Mouse (Mus musculus) MEL (cell line): ENCODE data around the gene Atxn7l3. TPM values are rescaled to one million over a fixed set of nuclear protein-coding genes. Genes with fewer than 3 reads are reported as not detected.

ENCODE experiments used
- DNase-seq: peaks from one replicate; pipeline ENCODE4 v3.0.0; 2011; ENCODE audit warnings: low read depth, low spot score
- H3K27ac ChIP-seq: 2 replicates; pipeline ENCODE4 v1.5.1; 2012; ENCODE audit warnings: low read depth, mild to moderate bottlenecking, control low read depth, low read length, moderate library complexity; ENCODE audit not compliant: control insufficient read depth
- H3K27me3 ChIP-seq, 2 experiments: fragments of 150-350 bp in 1 of 2; sonication (generic) in 1 of 2; 2 replicates each; pipeline ENCODE4 v1.6.1; 2012; ENCODE audit warnings: low read length in 2 of 2, mild to moderate bottlenecking in 2 of 2, improper control_type of control experiment in 1 of 2, moderate library complexity in 1 of 2; ENCODE audit not compliant: insufficient read depth in 2 of 2, control insufficient read depth in 1 of 2
- H3K36me3 ChIP-seq, 2 experiments: 2 replicates each; pipeline ENCODE4 v1.6.1; 2012 to 2014; ENCODE audit warnings: low read length in 2 of 2, improper control_type of control experiment in 1 of 2, inconsistent platforms in 1 of 2, mild to moderate bottlenecking in 1 of 2; ENCODE audit not compliant: insufficient read depth in 2 of 2, control insufficient read depth in 1 of 2
- H3K4me1 ChIP-seq, 2 experiments: fragments of 150-350 bp in 1 of 2; sonication (generic) in 1 of 2; 2 replicates each; pipeline ENCODE4 v1.6.1; 2012; ENCODE audit warnings: low read length in 2 of 2, improper control_type of control experiment in 1 of 2, mild to moderate bottlenecking in 1 of 2; ENCODE audit not compliant: insufficient read depth in 2 of 2, control insufficient read depth in 1 of 2
- H3K4me3 ChIP-seq, 2 experiments: fragments of 150-350 bp in 1 of 2; sonication (generic) in 1 of 2; 2 replicates each; pipeline ENCODE4 v1.5.1; 2012; ENCODE audit warnings: low read depth in 2 of 2, low read length in 2 of 2, mild to moderate bottlenecking in 2 of 2, moderate library complexity in 2 of 2, control low read depth in 1 of 2, improper control_type of control experiment in 1 of 2; ENCODE audit not compliant: control insufficient read depth in 1 of 2, insufficient read depth in 1 of 2
- H3K79me2 ChIP-seq: 2 replicates; pipeline ENCODE4 v1.6.1; 2012; ENCODE audit warnings: mild to moderate bottlenecking, low read length, moderate library complexity; ENCODE audit not compliant: control insufficient read depth, poor library complexity, insufficient read depth
- H3K9ac ChIP-seq: 2 replicates; pipeline ENCODE4 v1.6.1; 2012; ENCODE audit warnings: low read depth, mild to moderate bottlenecking, control low read depth, low read length, moderate library complexity; ENCODE audit not compliant: control insufficient read depth, poor library complexity, severe bottlenecking
- H3K9me3 ChIP-seq: fragments of 150-350 bp; sonication (generic); replicated peaks from 2 replicates; pipeline ENCODE4 v1.6.1; 2012; ENCODE audit warnings: mild to moderate bottlenecking, low read length, improper control_type of control experiment, moderate library complexity; ENCODE audit not compliant: insufficient read depth
- BHLHE40 ChIP-seq: IDR thresholded peaks from 2 replicates; pipeline ENCODE4 v1.6.1; 2012; ENCODE audit warnings: low read depth, mild to moderate bottlenecking, inconsistent platforms, low read length, improper control_type of control experiment, borderline replicate concordance
- CHD2 ChIP-seq: IDR thresholded peaks from 2 replicates; pipeline ENCODE4 v1.6.1; 2011; ENCODE audit warnings: low read length, improper control_type of control experiment
- CTCF ChIP-seq, 3 experiments: IDR thresholded peaks in 2 of 3; conservative IDR thresholded peaks in 1 of 3; 2 replicates each; pipeline ENCODE4 v1.5.1; 2011 to 2012; ENCODE audit warnings: low read length in 3 of 3, low read depth in 2 of 3, mild to moderate bottlenecking in 2 of 3, improper control_type of control experiment in 1 of 3, inconsistent platforms in 1 of 3, mixed read lengths in 1 of 3, moderate library complexity in 1 of 3; ENCODE audit not compliant: control insufficient read depth in 1 of 3, insufficient read depth in 1 of 3, poor library complexity in 1 of 3, severe bottlenecking in 1 of 3
- E2F4 ChIP-seq: IDR thresholded peaks from 2 replicates; pipeline ENCODE4 v1.6.1; 2011; ENCODE audit warnings: low read depth, low read length, improper control_type of control experiment, borderline replicate concordance
- GABPA ChIP-seq: IDR thresholded peaks from 2 replicates; pipeline ENCODE4 v1.6.1; 2012; ENCODE audit warnings: low read depth, mild to moderate bottlenecking, inconsistent platforms, low read length, improper control_type of control experiment, moderate library complexity
- GATA1 ChIP-seq: IDR thresholded peaks from 2 replicates; pipeline ENCODE4 v1.6.1; 2011; ENCODE audit warnings: low read depth, low read length, improper control_type of control experiment
- HCFC1 ChIP-seq: IDR thresholded peaks from 2 replicates; pipeline ENCODE4 v1.6.1; 2012; ENCODE audit warnings: low read depth, mild to moderate bottlenecking, inconsistent platforms, low read length, improper control_type of control experiment, moderate library complexity
- JUND ChIP-seq: IDR thresholded peaks from 2 replicates; pipeline ENCODE4 v1.6.1; 2011; ENCODE audit warnings: low read depth, mild to moderate bottlenecking, improper control_type of control experiment, low read length
- MAZ ChIP-seq: IDR thresholded peaks from 2 replicates; pipeline ENCODE4 v1.6.1; 2012; ENCODE audit warnings: low read depth, mild to moderate bottlenecking, inconsistent platforms, low read length, improper control_type of control experiment
- MEF2A ChIP-seq: IDR thresholded peaks from 2 replicates; pipeline ENCODE4 v1.6.1; 2014; ENCODE audit warnings: low read depth, mild to moderate bottlenecking, inconsistent platforms, low read length, improper control_type of control experiment; ENCODE audit not compliant: poor library complexity, insufficient replicate concordance, severe bottlenecking; ENCODE audit errors: extremely low read depth
- NELFE ChIP-seq: IDR thresholded peaks from 2 replicates; pipeline ENCODE4 v1.6.1; 2011; ENCODE audit warnings: low read depth, low read length, improper control_type of control experiment
- POLR2AphosphoS5 ChIP-seq: IDR thresholded peaks from 2 replicates; pipeline ENCODE4 v1.6.1; 2012; ENCODE audit warnings: low read depth, borderline replicate concordance, mild to moderate bottlenecking, inconsistent platforms, low read length, moderate library complexity, mixed read lengths
- RAD21 ChIP-seq: IDR thresholded peaks from 2 replicates; pipeline ENCODE4 v1.6.1; 2011; ENCODE audit warnings: mild to moderate bottlenecking, low read depth, low read length, improper control_type of control experiment
- SMC3 ChIP-seq: IDR thresholded peaks from 2 replicates; pipeline ENCODE4 v1.6.1; 2011; ENCODE audit warnings: low read depth, low read length, improper control_type of control experiment
- TAL1 ChIP-seq: IDR thresholded peaks from 2 replicates; pipeline ENCODE4 v1.6.1; 2012; ENCODE audit warnings: mild to moderate bottlenecking, inconsistent platforms, low read length, moderate library complexity, mixed read lengths
- TBP ChIP-seq: IDR thresholded peaks from 2 replicates; pipeline ENCODE4 v1.8.0; 2011; ENCODE audit warnings: low read depth, low read length, improper control_type of control experiment
- TCF12 ChIP-seq: IDR thresholded peaks from 2 replicates; pipeline ENCODE4 v1.6.1; 2014; ENCODE audit warnings: low read depth, mild to moderate bottlenecking, inconsistent platforms, low read length, improper control_type of control experiment, moderate library complexity
- UBTF ChIP-seq: IDR thresholded peaks from 2 replicates; pipeline ENCODE4 v1.6.1; 2012; ENCODE audit warnings: low read depth, mild to moderate bottlenecking, inconsistent platforms, low read length, improper control_type of control experiment, moderate library complexity, borderline replicate concordance; ENCODE audit not compliant: insufficient read depth
- USF1 ChIP-seq: IDR thresholded peaks from 2 replicates; pipeline ENCODE4 v1.6.1; 2014; ENCODE audit warnings: low read depth, mild to moderate bottlenecking, inconsistent platforms, low read length, improper control_type of control experiment, moderate library complexity
- ZKSCAN1 ChIP-seq: IDR thresholded peaks from 2 replicates; pipeline ENCODE4 v1.6.1; 2012; ENCODE audit warnings: low read depth, mild to moderate bottlenecking, inconsistent platforms, low read length, improper control_type of control experiment, moderate library complexity
- ZMIZ1 ChIP-seq: IDR thresholded peaks from 2 replicates; pipeline ENCODE4 v1.6.1; 2012; ENCODE audit warnings: low read depth, mild to moderate bottlenecking, inconsistent platforms, low read length, improper control_type of control experiment, moderate library complexity
- ZNF384 ChIP-seq: IDR thresholded peaks from 2 replicates; pipeline ENCODE4 v1.6.1; 2012; ENCODE audit warnings: low read depth, mild to moderate bottlenecking, inconsistent platforms, low read length, improper control_type of control experiment
- polyA plus RNA-seq, 2 experiments: library from polyadenylated mRNA; stranded (reverse) in 1 of 2; unstranded in 1 of 2; fragments of >175 nt in 1 of 2; fragments of >200 nt in 1 of 2; gene quantifications; 2 replicates each; pipeline versions ENCODE4 v1.2.1 to v1.2.4; 2012; ENCODE audit warnings: low replicate concordance in 2 of 2, low read depth in 1 of 2; ENCODE audit not compliant: insufficient read length in 2 of 2, insufficient read depth in 1 of 2, missing spikeins in 1 of 2
- total RNA-seq: library from RNA; depleted of rRNA; stranded (reverse); fragments of 300-350 nt; gene quantifications from 2 replicates; pipeline ENCODE4 v1.2.3, GENCODE M21; 2012

The Atxn7l3 gene
- total and polyA plus RNA-seq, 3 experiments = 39.4 to 53.0 (median 46.7) TPM

DNA sequence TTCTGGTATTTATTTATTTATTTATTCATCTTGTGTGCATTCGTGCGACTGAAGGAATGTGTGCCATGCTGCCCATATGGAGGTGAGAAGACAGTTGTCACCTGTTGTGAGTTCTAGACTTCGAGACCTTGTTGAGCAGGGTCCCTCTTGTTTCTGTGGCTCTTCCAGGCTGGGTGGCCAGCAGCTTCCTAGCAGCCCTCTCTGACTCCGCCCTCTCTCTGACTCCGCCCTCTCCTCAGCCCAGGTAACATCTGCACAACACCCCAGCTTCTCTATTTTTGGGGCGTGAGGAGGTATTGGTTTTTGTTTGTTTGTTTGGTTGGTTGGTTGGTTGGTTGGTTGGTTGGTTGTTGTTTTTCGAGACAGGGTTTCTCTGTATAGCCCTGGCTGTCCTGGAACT, 31.4 kb upstream of the Atxn7l3 start:
- Histone ChIP-seq H3K79me2 (no peaks in the 10 kb centered on the region), H3K4me3 (no peak overlapping the region), H3K4me1 (no peaks in the 10 kb centered on the region), H3K27me3 (peaks cover 17 to 28% of the 10 kb centered on the region in 2 experiments), H3K9ac (no peak overlapping the region), H3K36me3 (no peaks in the 10 kb centered on the region), H3K9me3 (no peaks in the 10 kb centered on the region), H3K27ac (no peak overlapping the region)
- TF ChIP-seq TCF12 (no peak), MAZ (no peak), RAD21 (no peak), HCFC1 (no peak), CTCF (IDR thresholded peaks at IDR 0.05 in 2 of 3, conservative IDR thresholded peaks at IDR 0.05 in 1 of 3; ENCODE audit: control insufficient read depth in 1 of 3, insufficient read depth in 1 of 3, low read depth in 2 of 3, low read length in 3 of 3, poor library complexity in 1 of 3, severe bottlenecking in 1 of 3) (no peak), NELFE (no peak), GATA1 (no peak), JUND (no peak), BHLHE40 (no peak), MEF2A (no peak)
- DNase-seq = no peak

- Histone ChIP-seq H3K9ac (no peak overlapping the region), H3K27ac (no peak overlapping the region), H3K27me3 (peaks cover 17 to 28% of the 10 kb centered on the region in 2 experiments), H3K4me1 (no peaks in the 10 kb centered on the region), H3K79me2 (no peaks in the 10 kb centered on the region), H3K36me3 (no peaks in the 10 kb centered on the region), H3K4me3 (no peak overlapping the region), H3K9me3 (no peaks in the 10 kb centered on the region)
- no peak for DNase-seq
- no peak for TF ChIP-seq CHD2
These were observed 30.8 kb upstream of the Atxn7l3 start for GRCm38 (mm10) chr11:102327250-102327649.

GRCm38 (mm10) chr11:102323516-102323915, 27.1 kb upstream of the Atxn7l3 start:
- H3K9me3 ChIP-seq = no peaks in the 10 kb centered on the region
- H3K36me3 ChIP-seq = peaks cover 0 to 3% of the 10 kb centered on the region in 2 experiments; a peak in 1 of 4 replicates
- H3K27me3 ChIP-seq = peaks cover 12 to 17% of the 10 kb centered on the region in 2 experiments
- H3K9ac ChIP-seq = no peak overlapping the region
- no peak for TF ChIP-seq GABPA
- TF ChIP-seq TBP = no peak
- no peak for TF ChIP-seq E2F4
- no peak for TF ChIP-seq SMC3
- TF ChIP-seq ZNF384 = no peak
- TF ChIP-seq JUND = no peak
- TF ChIP-seq ZKSCAN1 = no peak
- no peak for TF ChIP-seq NELFE
- no peak for TF ChIP-seq TCF12
- TF ChIP-seq ZMIZ1 = no peak
- no peak for TF ChIP-seq BHLHE40
- TF ChIP-seq USF1 = no peak
- no peak for TF ChIP-seq TAL1
- no peak for TF ChIP-seq UBTF
- no peak for TF ChIP-seq POLR2AphosphoS5
- H3K27ac ChIP-seq = no peak overlapping the region
- H3K79me2 ChIP-seq = peaks cover 15% of the 10 kb centered on the region
- peaks cover 0 to 6% of the 10 kb centered on the region in 2 experiments; a peak in 2 of 4 replicates for H3K4me1 ChIP-seq
- H3K4me3 ChIP-seq = no peak overlapping the region
- DNase-seq = no peak
